Mouse (Mus musculus) intestine, embryonic 15.5 days (tissue): ENCODE data around the gene Serinc3. TPM values are rescaled to one million over a fixed set of nuclear protein-coding genes. Genes with fewer than 3 reads are reported as not detected.

Experiments
- ATAC-seq: fragments of 200-750 bp; cut with Nextera tagmentation; 2 replicates; pipeline ENCODE4 v1.8.0; 2017; ENCODE audit warnings: moderate TSS enrichment, moderate library complexity
- H3K27ac ChIP-seq: fragments of 300-500 bp; sonication (generic); 2 replicates; pipeline ENCODE4 v1.5.1; 2015; ENCODE audit warnings: mild to moderate bottlenecking, inconsistent platforms
- H3K27me3 ChIP-seq: fragments of 300-500 bp; sonication (generic); replicated peaks from 2 replicates; pipeline ENCODE4 v1.6.1; 2015; ENCODE audit warnings: inconsistent platforms
- H3K36me3 ChIP-seq: fragments of 300-500 bp; sonication (generic); 2 replicates; pipeline ENCODE4 v1.6.1; 2015; ENCODE audit warnings: inconsistent platforms
- H3K4me1 ChIP-seq: fragments of 300-500 bp; sonication (generic); replicated peaks from 2 replicates; pipeline ENCODE4 v1.6.1; 2015; ENCODE audit warnings: inconsistent platforms
- H3K4me2 ChIP-seq: fragments of 300-500 bp; sonication (generic); replicated peaks from 2 replicates; pipeline ENCODE4 v1.6.1; 2015; ENCODE audit warnings: mild to moderate bottlenecking, inconsistent platforms
- H3K4me3 ChIP-seq: fragments of 300-500 bp; sonication (generic); replicated peaks from 2 replicates; pipeline ENCODE4 v1.5.1; 2015; ENCODE audit warnings: inconsistent platforms
- H3K9ac ChIP-seq: fragments of 300-500 bp; sonication (generic); 2 replicates; pipeline ENCODE4 v1.6.1; 2015; ENCODE audit warnings: inconsistent platforms
- H3K9me3 ChIP-seq: fragments of 300-500 bp; sonication (generic); 2 replicates; pipeline ENCODE4 v1.6.1; 2016; ENCODE audit warnings: inconsistent platforms
- WGBS: fragments of 180-500 bp; shearing (Covaris S2); methylation state at CpG from one replicate; pipeline ENCODE4 v1.1.7; 2015; 5-methylcytosine and 5-hydroxymethylcytosine counted together
- polyA plus RNA-seq: library from polyadenylated mRNA; unstranded; fragments of >200 nt; fragmentation: Nextera tagmentation; extraction: Ambion mirVana; gene quantifications from 2 replicates; pipeline ENCODE4 v1.2.1, GENCODE M21; 2015

Gene Serinc3
- polyA plus RNA-seq, 1 experiment from 2014 or later, result 47.1 TPM

GRCm38 (mm10) chr2:163682344-163682743 lies 37.4 kb upstream of the Serinc3 start:
- Histone ChIP-seq H3K4me2 (no peak overlapping the region), H3K9me3 (no peaks in the 10 kb centered on the region), H3K27me3 (no peaks in the 10 kb centered on the region), H3K36me3 (no peaks in the 10 kb centered on the region), H3K4me1 (peaks cover 28% of the 10 kb centered on the region), H3K27ac (no peak overlapping the region), H3K9ac (no peak overlapping the region), H3K4me3 (no peak overlapping the region)
- ATAC-seq, result peak; percentile 69
- WGBS, result 76% methylated on average over 2 of the region's 2 CpGs

- WGBS, result 87% methylated on average over 3 of the region's 3 CpGs
- H3K4me2 ChIP-seq, result no peak overlapping the region
- H3K27me3 ChIP-seq, result no peaks in the 10 kb centered on the region
- no peaks in the 10 kb centered on the region for H3K36me3 ChIP-seq
- H3K4me3 ChIP-seq, result no peak overlapping the region
- H3K9ac ChIP-seq, result no peak overlapping the region
- H3K9me3 ChIP-seq, result no peaks in the 10 kb centered on the region
- H3K27ac ChIP-seq, result no peak overlapping the region
- H3K4me1 ChIP-seq, result peaks cover 33% of the 10 kb centered on the region
- no peak for ATAC-seq
These were observed 31.8 kb upstream of the Serinc3 start for GRCm38 (mm10) chr2:163676745-163677144.

- no peak overlapping the region for H3K4me3 ChIP-seq
- no peaks in the 10 kb centered on the region for H3K36me3 ChIP-seq
- H3K9ac ChIP-seq, result no peak overlapping the region
- no peaks in the 10 kb centered on the region for H3K9me3 ChIP-seq
- peaks cover 33% of the 10 kb centered on the region for H3K4me1 ChIP-seq
- H3K4me2 ChIP-seq, result no peak overlapping the region
- no peaks in the 10 kb centered on the region for H3K27me3 ChIP-seq
- no peak for ATAC-seq
- WGBS, result 88% methylated on average over 4 of the region's 4 CpGs
- H3K27ac ChIP-seq, result peak overlapping the region; percentile 54
These were observed 31.4 kb upstream of the Serinc3 start for GRCm38 (mm10) chr2:163676321-163676720.

DNA sequence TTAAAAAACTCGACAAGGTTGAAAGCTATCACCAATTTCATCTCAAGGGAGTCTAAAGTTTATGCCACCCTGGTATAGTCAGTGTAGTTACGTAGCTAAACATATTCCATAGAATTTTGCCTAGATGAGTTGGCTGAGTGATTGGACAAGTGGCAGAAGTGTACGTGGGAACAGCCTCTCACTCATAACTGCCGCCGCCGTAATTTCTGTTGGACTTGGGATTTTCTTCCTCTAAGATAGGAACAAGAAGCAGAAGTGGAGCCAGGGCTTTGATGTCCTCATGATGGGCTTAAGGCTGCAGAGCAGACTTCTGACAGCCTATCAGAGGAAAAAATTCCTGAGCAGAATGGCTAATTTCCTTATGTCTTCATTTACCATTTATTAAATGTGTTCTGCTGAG lies 30.7 kb upstream of the Serinc3 start:
- H3K4me3 ChIP-seq, result no peak overlapping the region
- H3K27me3 ChIP-seq, result no peaks in the 10 kb centered on the region
- ATAC-seq, result 0 out of 2 replicates have a peak, but pooled peaks have one; percentile 6
- H3K27ac ChIP-seq, result peak overlapping the region; percentile 54
- H3K36me3 ChIP-seq, result no peaks in the 10 kb centered on the region
- H3K4me2 ChIP-seq, result no peak overlapping the region
- no peaks in the 10 kb centered on the region for H3K9me3 ChIP-seq
- WGBS, result 28% methylated on average over 6 of the region's 6 CpGs
- H3K9ac ChIP-seq, result no peak overlapping the region
- H3K4me1 ChIP-seq, result peaks cover 33% of the 10 kb centered on the region

- Histone ChIP-seq H3K9ac (no peak overlapping the region), H3K36me3 (no peaks in the 10 kb centered on the region), H3K27ac (peak overlapping the region; percentile 76), H3K4me1 (peaks cover 33% of the 10 kb centered on the region), H3K27me3 (no peaks in the 10 kb centered on the region), H3K9me3 (no peaks in the 10 kb centered on the region), H3K4me2 (peak overlapping the region; percentile 27; the same call in 1 of the 2 replicates), H3K4me3 (no peak overlapping the region)
- ATAC-seq, result peak; percentile 84
- 31% methylated on average over 5 of the region's 5 CpGs for WGBS
These were observed 30.3 kb upstream of the Serinc3 start for GRCm38 (mm10) chr2:163675144-163675619.

DNA sequence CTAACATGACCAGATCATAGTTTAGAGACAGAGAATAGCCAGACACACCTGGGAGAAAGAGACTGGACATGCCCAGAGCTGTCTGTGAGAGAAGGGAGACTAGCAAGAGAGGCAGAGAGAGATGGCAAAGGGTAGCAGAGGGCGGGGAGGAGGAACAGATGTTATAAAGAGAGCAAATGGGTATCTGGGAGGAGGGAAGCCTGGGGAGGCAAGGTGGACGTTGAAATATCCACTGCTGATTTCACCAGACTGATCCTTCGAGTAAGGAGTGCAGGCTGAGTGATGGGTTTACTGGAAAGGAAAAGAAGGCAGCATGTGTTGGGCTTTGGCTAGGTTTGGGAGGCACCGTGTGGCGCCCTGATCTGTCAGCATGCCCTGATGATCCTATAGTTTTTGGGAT lies 29.5 kb upstream of the Serinc3 start:
- Histone ChIP-seq H3K4me2 (no peak overlapping the region), H3K27me3 (no peaks in the 10 kb centered on the region), H3K36me3 (no peaks in the 10 kb centered on the region), H3K9ac (no peak overlapping the region), H3K27ac (peak overlapping the region; percentile 76; the same call in 1 of the 2 replicates), H3K4me3 (no peak overlapping the region), H3K4me1 (peaks cover 33% of the 10 kb centered on the region), H3K9me3 (no peaks in the 10 kb centered on the region)
- 0 out of 2 replicates have a peak, but pooled peaks have one; percentile 11 for ATAC-seq
- WGBS, result 55% methylated on average over 5 of the region's 5 CpGs

GRCm38 (mm10) chr2:163670872-163671594 lies 26.1 kb upstream of the Serinc3 start:
- WGBS, result 62% methylated on average over 11 of the region's 11 CpGs
- no peak overlapping the region for H3K27ac ChIP-seq
- H3K9me3 ChIP-seq, result no peaks in the 10 kb centered on the region
- no peaks in the 10 kb centered on the region for H3K36me3 ChIP-seq
- H3K4me2 ChIP-seq, result no peak overlapping the region
- no peaks in the 10 kb centered on the region for H3K27me3 ChIP-seq
- H3K4me3 ChIP-seq, result no peak overlapping the region
- ATAC-seq, result no peak
- H3K4me1 ChIP-seq, result peaks cover 28% of the 10 kb centered on the region
- no peak overlapping the region for H3K9ac ChIP-seq

GRCm38 (mm10) chr2:163667045-163667444 lies 22.1 kb upstream of the Serinc3 start:
- no peak for ATAC-seq

DNA sequence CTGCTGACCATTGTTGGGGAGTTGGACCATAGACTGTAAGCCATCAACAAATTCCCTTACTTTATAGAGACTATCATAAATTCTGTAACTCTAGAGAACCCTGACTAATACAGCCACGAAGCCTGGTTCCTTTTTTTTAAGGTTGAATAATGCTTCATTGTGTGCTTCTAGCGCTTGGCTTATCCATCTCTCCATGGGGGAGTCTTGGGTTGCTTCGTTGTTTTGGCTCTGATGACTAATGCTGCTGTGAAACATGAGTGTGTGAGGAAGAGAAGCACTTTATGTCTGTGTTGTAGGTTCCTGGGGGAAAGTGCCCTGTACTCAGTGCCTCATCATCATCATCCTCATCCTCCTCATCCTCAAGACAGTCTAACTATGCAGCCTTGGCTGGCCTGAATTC lies 19.0 kb upstream of the Serinc3 start:
- Histone ChIP-seq H3K9me3 (no peaks in the 10 kb centered on the region), H3K9ac (no peak overlapping the region), H3K27me3 (no peaks in the 10 kb centered on the region), H3K4me1 (0 out of 2 replicates have a peak, but pooled peaks cover 8% of the 10 kb centered on the region), H3K27ac (0 out of 2 replicates have a peak overlapping the region, but pooled peaks have one; percentile 36), H3K4me2 (no peak overlapping the region), H3K4me3 (no peak overlapping the region), H3K36me3 (no peaks in the 10 kb centered on the region)
- no peak for ATAC-seq
- 67% methylated on average over 3 of the region's 3 CpGs for WGBS

More at GRCm38 (mm10) chr2:163667045-163667444, 22.1 kb upstream of the Serinc3 start:
- WGBS, result 89% methylated on average over 1 of the region's 1 CpGs
- H3K9ac ChIP-seq, result no peak overlapping the region
- H3K36me3 ChIP-seq, result no peaks in the 10 kb centered on the region
- H3K9me3 ChIP-seq, result no peaks in the 10 kb centered on the region
- H3K4me2 ChIP-seq, result no peak overlapping the region
- 0 out of 2 replicates have a peak, but pooled peaks cover 5% of the 10 kb centered on the region for H3K4me1 ChIP-seq
- no peak overlapping the region for H3K27ac ChIP-seq
- H3K4me3 ChIP-seq, result no peak overlapping the region
- no peaks in the 10 kb centered on the region for H3K27me3 ChIP-seq

- Histone ChIP-seq H3K9ac (no peak overlapping the region), H3K4me1 (0 out of 2 replicates have a peak, but pooled peaks cover 9% of the 10 kb centered on the region), H3K4me2 (no peak overlapping the region), H3K27me3 (no peaks in the 10 kb centered on the region), H3K4me3 (no peak overlapping the region), H3K36me3 (no peaks in the 10 kb centered on the region), H3K27ac (no peak overlapping the region), H3K9me3 (no peaks in the 10 kb centered on the region)
- WGBS, result 75% methylated on average over 2 of the region's 2 CpGs
- ATAC-seq, result no peak
These were observed 17.8 kb upstream of the Serinc3 start for GRCm38 (mm10) chr2:163662698-163663221.

DNA sequence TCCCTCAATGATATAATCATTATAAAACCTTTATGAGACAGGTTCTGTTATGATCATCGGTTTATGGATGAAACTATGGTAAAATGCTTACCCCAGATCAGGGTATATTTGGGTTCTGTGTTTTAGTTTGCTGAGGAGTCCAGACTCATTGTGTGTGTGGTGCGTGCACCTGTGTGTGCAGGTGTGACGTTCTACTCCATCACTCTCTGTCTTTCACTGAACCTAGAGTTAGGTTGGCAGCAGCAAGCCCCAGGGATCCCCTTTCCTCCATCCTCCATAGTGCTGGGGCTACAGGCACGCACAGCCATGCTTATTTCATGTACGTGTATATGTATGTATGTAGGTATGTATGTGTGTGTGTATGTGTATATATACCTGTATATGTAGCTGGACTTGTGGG lies 17.1 kb upstream of the Serinc3 start:
- 92% methylated on average over 5 of the region's 5 CpGs for WGBS
- H3K27ac ChIP-seq, result no peak overlapping the region
- no peak overlapping the region for H3K9ac ChIP-seq
- H3K9me3 ChIP-seq, result no peaks in the 10 kb centered on the region
- no peak for ATAC-seq
- H3K4me2 ChIP-seq, result no peak overlapping the region
- no peaks in the 10 kb centered on the region for H3K27me3 ChIP-seq
- H3K36me3 ChIP-seq, result no peaks in the 10 kb centered on the region
- no peak overlapping the region for H3K4me3 ChIP-seq
- 0 out of 2 replicates have a peak, but pooled peaks cover 9% of the 10 kb centered on the region for H3K4me1 ChIP-seq

- no peak overlapping the region for H3K27ac ChIP-seq
- H3K36me3 ChIP-seq, result no peaks in the 10 kb centered on the region
- no peaks in the 10 kb centered on the region for H3K27me3 ChIP-seq
- no peak overlapping the region for H3K4me3 ChIP-seq
- no peak for ATAC-seq
- H3K4me2 ChIP-seq, result no peak overlapping the region
- WGBS, result 69% methylated on average over 6 of the region's 6 CpGs
- H3K9me3 ChIP-seq, result no peaks in the 10 kb centered on the region
- 0 out of 2 replicates have a peak, but pooled peaks cover 4% of the 10 kb centered on the region for H3K4me1 ChIP-seq
- H3K9ac ChIP-seq, result no peak overlapping the region
These were observed 16.5 kb upstream of the Serinc3 start for GRCm38 (mm10) chr2:163661371-163661850.
